Mouse (Mus musculus) right cerebral cortex, adult 18-20 months (tissue): ENCODE results near the gene Rab3ip.

Experiments used
- DNase-seq: peaks from one replicate; pipeline ENCODE4 v3.0.0; 2022; ENCODE audit warnings: mixed read lengths

Rab3ip gene

DNA sequence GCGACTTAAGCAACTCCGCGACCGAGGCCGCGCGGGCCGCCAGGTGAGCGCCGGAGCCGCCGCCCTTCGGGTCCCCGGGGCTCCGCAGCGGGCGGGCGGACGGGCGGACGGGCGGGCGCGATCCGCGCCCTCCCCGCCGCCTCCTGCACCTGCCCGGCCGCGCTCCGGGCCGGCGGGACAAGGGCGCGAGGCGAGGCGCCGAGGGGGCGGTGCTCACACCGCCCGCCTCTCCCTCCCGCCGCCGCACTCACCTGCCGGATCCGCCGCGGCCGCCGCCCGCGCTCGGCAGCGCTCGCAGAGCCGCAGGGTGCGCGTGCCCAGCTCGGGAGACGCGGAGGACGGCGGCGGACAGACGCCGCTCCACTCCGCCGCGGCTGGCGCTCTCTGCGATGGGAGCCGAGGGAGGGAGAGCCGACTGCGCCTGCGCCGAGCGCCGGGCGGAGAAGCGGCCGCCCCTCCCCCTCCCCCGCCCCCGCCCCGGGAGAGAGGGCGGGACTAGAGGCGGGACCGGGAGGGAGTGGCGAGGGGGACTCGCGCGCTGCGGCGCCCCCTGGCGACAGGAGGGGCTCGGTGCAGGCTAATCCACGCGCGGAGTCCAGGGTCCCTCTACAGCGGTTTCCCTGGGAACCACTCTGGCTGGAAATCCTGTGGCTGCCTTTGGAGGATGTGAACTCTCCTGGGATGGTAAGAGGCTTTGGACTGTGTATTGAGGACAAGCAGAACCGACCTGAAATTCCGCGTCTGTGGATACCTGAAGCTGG, at the start of gene Rab3ip:
Gene Rab3ip (minus strand): TSS at position 761 of the 761 bp plus-strand sequence.
- DNase-seq, result peak; percentile 89

DNA sequence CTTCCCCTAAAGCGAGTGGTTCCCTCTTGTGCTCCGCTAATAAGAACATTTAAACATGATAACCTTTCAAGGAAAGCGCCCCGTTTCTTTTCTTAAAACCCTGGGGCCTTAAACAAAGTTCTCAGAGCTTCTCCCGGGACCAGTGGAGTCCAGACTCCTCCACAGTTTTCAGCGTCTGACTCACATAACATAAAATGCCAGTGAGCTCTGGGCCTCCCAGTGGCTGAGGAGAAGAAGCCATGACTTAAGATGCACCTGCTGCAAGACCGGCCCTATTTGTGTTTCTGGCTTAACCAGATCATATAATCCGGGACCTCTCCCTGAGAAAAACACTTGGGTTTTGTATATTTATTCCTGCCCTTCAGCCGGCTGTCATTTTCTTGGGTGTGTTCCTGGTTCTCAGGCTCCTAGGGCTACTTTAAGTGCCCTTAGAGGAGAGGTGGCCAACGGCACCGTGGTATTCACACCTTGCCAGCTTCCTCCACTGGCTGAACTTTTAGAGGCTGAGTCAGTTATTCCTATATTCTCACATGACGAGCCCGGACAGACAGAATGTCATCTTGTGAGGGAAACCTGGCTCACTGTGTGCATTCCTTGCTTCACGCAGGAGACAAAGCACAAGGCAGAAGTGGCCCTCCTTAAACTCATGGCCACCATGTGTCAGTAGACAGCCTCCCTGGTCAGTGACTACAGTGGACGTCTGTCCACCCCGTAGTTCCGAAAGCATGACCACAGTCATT, 48.3 kb upstream of the Rab3ip start:
- DNase-seq, result no peak

DNA sequence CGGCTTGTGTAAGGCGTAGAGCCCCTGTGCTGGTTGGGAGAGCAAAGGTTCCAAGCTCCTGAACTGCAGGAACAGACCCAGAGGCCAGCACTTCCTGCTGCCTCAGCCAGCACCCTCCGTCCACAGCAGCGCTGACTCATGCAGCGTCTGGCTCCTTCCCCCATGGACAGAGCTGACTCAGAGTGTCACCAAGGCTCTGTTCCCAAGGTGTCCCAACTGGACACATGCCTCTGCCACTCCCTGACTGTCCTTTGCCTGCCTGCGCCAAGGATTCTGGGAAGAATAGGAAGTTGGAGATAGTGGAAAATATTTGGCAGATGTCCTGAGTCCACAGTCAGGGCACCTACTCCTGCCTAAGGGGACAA, 45.6 kb upstream of the Rab3ip start:
- no peak for DNase-seq

DNA sequence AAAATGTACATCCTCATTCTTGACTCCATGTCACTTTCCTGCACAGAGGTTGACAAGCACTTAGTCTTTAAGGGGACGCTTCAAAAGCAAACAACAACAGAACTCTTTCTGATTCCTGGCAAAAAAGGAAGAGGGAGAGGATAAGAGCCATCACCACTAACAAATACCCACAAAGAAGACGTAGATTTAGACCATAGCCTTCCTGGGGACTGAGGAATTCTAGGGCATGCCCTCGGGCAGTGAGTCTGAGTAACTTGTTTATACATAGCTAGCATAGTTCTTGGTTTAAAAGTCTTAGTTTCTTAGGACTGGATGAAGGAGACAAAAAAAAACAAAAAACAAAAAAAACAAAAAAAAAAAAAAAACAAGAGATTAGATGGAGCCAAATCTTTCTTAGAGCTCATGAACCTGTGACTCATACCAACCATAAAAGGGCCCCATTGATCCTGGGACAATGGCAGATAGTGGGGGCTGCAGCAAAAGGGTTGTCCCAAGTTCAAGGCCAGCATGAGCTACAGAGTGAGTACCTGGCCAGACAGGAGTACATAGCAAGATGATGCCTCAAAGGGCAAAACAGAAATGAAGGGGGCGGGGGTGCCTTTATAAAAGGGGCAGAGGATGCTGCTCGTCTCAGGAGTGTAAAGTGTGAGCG, 45.1 kb upstream of the Rab3ip start:
- no peak for DNase-seq

DNA sequence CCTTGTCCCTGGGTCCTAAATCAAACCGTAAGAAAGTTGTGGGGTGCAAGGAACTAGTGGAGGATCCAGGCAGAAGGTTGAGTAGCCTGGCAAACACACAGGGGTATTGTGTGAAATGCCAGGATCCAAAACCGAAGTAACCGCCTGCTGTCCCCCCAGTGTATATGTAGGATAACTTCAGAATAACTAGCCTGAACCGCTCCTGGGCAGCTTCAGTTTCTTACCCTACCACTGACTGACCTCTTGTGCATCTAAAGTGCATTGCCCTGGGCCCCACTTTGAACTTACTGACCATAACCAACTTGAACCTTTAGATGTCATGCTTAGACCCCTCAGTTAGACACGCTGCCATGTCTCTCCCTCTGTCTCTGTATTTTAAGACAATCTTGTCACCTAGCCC, 44.6 kb upstream of the Rab3ip start:
- no peak for DNase-seq

DNA sequence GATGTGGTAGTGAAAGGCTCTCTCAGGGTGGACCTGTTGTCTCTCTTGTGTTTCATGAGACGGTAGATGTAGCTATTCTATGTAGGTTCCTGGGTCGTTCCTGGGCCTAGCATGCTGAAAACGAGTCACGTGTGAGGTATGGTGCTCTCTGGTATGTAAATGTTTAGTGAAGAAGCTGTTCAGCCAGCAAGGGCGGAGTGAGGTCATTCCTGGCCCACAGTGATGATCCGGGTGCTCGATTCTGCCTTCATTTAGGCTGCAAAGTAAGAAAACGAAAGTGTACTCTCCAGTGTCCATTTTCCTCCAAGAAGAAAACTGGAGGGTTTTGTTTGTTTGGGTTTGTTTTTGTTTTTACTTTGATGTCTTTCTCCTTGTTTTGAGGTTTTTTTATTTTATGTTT, 43.4 kb upstream of the Rab3ip start:
- no peak for DNase-seq

DNA sequence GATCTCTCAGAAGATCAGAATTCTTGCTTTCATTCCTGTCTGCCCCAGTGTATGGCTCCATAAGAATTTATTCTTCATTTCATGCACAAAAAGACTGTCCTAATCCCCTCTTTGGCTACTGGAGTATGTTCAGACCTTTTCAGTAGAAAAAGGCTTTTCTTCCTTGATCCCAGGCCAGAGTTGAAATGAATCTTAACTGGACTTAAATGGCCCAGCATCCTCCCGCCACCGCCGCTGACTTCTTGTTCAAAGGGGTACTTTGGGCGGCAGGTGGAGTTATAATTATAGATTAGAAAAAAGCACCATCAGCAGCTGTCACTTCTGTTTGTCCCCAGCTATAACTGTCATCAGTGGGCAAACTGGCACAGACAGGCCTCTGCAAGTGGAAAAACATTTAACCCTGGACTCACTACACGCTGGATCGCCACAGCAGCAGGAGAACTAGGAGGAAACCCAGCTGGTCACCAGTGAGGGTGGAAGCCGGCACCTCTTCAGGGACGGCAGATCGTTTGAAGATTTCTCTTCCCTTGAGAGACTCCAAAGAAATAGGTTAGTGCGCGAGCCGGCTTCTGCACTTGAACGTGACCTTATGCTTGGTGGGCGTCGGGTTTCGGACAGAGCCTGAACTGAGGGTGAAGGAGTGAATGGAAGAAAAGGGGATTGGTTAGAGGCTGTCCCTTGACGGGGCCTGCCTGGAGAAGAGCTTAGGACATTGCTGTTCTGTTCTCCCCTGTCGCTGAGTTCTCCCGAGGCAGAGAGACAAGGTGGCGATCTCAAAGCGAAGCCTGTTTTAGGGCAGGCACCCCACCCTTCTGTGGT, 35.9 kb upstream of the Rab3ip start, which contains the start of gene Best3:
Gene Best3 (plus strand): TSS at position 51 of the 819 bp plus-strand sequence.
- DNase-seq, result no peak

DNA sequence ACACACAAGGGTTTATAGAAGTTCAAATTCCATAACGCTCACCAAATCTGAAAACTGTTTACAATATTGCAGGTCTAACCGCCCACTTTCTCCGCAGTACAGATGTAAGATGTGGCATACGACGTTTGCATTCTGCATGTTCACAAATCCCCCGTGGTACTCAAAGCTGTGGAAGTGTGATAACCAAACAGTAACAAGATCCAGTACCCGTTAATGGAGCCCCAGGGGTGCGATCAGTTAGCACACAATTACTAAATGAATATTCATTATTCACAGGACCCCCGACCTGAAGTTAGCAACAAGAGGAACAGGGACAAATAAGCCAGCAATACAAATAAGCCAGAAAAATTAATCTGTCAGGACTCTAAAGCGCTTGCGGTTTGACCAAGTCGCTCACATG, 34.3 kb upstream of the Rab3ip start:
- DNase-seq, result no peak

DNA sequence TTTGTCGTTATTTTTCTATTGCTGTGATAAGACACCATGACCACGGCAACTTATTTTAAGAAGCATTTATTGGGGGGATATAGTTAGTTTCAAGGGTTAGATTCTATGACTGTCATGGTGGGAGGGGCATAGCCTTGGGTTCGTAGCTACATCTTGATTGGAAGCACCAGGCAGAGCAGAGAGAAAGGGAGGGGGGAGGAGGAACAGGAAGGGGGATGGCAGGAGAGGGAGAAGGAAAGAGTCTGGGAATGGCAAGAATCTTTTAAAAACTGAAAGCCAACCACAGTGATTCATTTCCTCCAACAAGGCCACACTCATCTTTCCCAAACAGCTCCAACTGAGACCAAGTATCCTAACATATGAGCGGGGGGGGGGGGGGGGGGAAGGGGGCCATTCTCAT, 32.0 kb upstream of the Rab3ip start:
- DNase-seq, result no peak

DNA sequence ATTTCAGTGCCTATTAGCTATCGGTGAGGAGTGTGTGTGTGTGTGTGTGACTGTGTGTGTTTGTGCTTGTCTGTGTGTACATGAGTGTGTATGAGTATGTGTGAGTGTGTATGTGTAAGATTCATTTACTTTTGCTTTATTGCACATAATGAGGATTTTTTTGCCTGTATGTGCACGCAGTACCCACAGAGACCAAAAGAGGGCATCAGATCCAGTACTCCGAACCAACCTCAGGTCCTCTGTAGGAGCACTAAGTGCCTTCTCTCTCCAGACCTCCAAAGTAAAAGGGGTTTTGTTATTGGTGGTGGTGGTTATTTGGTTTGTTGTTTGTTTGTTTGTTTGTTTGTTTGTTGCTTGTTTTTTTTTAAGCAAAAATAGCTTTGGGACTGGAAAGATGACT, 30.3 kb upstream of the Rab3ip start:
- DNase-seq, result no peak

DNA sequence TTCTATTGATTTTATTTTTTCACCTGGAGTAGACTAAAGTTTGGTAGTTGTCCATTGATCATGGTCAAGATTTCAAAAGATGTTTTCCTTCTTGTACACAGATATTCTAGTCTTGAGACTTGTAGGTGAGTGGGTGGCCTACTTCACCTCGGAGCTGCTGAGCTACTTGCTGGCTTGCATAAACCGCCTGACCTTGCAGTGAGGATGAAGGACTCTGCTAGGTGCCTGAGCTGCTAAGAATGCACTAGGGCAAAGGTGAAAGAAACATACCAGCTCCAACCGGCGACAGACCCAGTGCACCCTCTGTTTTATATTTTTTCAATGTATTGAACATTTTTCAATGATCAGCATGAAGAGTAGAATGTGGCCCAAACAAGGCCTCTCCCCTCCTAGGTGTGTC, 29.7 kb upstream of the Rab3ip start:
- no peak for DNase-seq

DNA sequence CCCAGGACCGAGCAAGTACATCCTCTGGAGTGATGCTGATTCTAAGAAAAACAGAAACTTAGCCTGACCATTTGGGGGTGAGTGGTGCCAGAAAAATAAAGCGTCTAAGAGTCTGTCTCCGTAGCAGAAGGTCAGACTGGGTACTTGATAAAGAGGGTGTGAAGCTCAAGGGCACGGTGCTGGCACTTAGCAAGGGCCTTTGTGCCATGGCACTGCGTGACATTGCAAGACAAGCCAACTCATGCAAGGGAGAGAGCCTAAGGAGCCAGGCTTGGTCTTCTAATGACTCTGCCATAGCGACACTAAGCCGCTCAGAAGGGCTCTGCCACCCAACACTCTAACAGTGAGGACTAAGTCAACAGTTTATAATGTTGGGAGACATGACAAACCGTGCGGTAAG, 28.3 kb upstream of the Rab3ip start:
- DNase-seq, result no peak

DNA sequence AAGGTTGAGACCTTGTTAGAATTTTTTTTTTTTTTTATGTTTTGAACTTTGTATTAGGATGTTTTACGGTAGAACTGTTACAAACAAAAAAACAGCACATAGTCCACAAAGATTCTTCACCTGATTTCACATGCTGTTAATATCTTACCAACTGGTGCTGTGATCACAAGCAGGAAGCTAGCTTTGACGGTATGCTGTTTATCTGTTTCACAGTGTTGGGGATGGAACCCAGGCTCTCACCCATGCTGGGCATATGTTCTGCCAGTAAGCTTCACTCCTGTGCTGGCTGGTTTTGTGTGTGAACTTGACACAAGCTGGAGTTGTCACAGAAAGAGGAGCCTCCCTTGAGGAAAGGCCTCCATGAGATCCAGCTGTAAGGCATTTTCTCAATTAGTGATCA, 27.3 kb upstream of the Rab3ip start:
- DNase-seq, result no peak

DNA sequence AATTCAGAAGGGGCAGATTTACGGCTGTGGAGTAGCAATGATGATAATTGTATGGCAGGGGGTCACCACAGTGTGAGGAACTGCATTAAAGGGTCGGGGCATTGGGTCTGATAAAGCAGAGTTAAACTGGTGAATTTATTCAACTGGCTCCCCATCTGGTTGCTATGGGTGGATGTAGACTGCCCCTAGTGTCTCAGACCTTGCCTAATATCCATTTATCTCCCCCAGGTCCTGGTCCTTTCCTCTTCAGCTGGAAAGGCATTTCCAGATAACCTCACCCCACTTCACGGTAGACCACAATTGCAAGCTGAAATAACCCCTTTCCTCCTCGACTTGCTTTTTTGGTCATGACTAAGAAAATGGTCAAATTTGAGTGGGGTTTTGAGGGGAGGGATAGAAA, 26.9 kb upstream of the Rab3ip start:
- DNase-seq, result no peak

DNA sequence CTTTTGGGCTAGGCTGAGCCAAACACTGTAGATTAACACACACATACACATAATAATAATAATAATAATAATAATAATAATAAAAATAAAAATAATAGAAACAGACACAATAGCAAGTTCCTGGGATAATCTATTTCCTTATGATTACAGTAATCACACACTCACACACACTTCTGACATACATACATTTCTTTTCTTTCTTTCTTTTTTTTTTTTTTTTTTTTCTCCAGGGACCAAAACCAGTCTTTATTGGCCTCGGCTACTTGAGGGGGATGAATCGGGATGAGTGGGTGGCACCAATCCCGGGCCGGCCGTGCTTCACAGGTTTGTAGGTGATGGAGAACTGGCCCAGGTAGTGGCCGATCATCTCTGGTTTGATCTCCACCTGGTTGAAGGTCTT, 21.9 kb upstream of the Rab3ip start, which contains the start of gene Gm10271:
Gene Gm10271 (minus strand): TSS at position 101 of the 400 bp plus-strand sequence.
- DNase-seq, result no peak

DNA sequence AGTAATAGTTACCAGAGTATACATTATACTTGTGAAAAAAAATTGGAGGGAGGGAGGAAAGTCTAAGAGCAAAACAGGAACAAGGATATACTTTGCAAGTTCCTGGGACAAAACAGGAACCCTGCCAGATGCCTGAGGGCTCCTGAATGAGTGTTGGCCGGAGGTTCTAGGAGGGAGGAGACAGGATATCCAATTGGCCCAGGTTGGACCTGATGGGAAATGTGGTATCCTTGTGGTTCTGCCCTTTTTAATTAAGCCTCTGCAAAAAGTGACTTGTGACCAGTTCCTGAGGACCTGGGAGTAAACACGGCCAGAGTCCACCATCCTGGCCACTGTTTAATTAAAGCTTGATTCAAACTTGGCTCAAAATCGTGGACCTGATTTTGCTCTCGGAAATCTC, 18.2 kb upstream of the Rab3ip start:
- no peak for DNase-seq

DNA sequence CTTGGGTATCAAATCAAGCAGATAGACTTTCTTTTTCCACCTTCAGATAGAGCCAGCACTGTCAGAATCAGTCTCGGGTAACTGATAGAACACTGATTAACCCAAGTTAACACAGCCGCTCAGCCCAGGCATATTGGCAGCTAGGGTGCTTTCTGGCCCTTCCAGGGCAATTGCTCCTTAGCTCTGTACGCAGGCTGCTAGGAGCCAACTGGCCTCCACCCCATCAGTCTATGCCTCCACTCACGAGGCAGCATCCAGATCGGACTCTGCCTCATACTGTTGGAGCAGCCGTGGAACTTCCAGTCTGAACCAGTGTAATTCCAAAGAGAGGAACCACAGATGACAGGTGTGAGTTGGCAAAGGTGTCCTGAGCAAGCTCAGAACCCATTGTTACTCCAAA, 15.5 kb upstream of the Rab3ip start:
- DNase-seq, result no peak

DNA sequence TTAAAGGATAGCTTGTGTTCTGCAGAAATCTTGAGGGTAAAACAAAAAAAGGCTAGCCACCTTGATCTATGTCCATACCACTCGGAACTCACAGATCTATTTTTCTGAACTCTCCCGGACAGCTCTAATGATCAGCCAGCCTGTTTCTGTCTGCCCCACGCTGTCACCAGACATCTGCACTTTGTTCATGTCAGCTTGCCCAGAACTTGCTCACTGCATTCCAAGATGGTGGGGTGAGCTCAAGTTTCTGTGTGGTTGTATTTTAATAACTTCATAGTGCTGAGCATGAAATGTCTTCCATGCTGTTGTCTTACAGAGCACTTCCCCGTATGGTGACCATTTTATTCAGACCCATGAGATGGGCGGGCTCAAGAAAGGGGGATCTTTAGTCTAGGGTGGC, 14.7 kb upstream of the Rab3ip start:
- no peak for DNase-seq

DNA sequence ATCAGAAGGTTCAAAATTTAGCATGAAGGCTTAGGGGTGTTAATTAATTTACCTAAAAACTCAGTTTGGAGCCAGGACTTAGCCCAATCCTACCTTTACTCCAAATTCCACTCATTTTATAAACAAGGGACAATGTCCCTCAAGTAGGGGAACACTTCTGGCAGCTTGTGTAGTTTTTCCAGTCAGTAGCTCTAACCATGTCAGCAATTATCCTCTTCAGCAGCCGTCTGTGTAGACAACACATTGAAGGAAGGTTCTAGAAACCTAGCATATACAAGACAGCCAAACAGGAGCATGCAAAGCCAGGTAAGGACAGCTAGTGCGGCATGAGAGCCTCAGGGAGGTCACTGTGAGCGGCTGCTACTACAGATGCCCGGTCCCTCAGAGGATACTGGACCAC, 14.0 kb upstream of the Rab3ip start:
- no peak for DNase-seq

DNA sequence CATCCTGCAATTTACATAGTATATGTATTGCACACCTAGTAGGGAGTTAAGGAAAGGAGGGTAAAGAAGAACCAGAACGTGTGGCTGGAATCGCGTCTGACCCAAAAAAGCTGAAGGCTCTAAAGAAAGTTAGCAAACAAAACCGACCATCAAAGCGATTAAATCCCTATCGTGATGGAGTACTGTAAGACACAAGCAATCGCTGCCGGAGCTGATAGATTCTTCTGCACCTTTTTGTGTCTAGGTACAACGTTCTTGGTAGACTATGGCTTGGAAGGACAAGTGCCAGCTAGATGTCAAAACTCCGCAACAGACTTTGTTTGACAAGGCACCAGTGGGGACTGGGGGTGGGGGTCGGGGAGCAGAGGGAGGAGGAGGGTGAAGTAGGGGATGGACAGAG, 13.5 kb upstream of the Rab3ip start:
- DNase-seq, result no peak

DNA sequence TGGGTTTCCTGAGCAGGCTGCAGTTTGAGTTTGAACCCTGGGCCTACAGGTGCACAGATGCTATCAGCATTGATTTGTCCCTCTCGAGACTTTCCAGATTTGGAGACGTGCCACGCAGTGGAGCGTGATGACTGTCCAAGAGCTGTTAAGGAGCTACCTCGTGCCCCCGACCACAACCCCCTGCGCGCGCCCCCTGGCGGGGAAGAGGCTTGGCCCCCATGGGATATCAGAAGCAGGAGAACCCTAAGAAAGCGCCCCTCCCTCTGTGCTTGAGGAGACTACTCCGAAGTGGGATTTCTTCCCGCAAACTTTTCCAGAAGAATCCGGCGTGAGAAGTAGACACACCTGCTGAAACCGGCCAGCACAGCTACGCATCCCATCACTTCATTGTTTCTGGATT, 12.2 kb upstream of the Rab3ip start:
- no peak for DNase-seq

DNA sequence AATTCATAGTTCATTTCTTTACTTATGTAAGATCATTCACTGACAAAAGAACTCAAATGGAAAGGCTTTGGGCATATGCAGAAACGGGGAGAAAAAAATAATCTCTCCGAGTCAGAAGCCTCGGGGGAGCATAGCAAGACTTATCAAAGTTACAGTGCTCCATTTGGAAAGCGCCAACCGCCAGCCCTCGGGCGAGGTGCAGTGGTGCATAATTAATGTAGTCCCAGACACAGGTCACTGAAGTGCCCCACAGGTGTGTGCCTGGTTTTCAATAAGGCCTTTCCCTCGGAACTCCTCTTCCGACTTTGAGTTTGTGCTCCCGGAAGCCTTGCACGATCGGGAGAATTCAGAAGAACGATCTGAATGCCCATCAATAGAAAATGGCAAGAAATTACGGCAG, 11.6 kb upstream of the Rab3ip start:
- no peak for DNase-seq
